Mouse (Mus musculus) kidney, adult 2 months (tissue): Measurements from ENCODE around the gene Cdk4.

Experiments used
- CTCF ChIP-seq: fragments of 200-500 bp; conservative IDR thresholded peaks from 2 replicates; pipeline ENCODE4 v1.5.1; 2011; ENCODE audit warnings: low read depth, mild to moderate bottlenecking, control low read depth, low read length, moderate library complexity, mixed read lengths; ENCODE audit not compliant: insufficient read depth, insufficient read length
- POLR2A ChIP-seq: fragments of 200-500 bp; IDR thresholded peaks from one replicate; pipeline ENCODE4 v1.6.1; 2011; ENCODE audit warnings: low read depth, low read length, control low read depth

DNA sequence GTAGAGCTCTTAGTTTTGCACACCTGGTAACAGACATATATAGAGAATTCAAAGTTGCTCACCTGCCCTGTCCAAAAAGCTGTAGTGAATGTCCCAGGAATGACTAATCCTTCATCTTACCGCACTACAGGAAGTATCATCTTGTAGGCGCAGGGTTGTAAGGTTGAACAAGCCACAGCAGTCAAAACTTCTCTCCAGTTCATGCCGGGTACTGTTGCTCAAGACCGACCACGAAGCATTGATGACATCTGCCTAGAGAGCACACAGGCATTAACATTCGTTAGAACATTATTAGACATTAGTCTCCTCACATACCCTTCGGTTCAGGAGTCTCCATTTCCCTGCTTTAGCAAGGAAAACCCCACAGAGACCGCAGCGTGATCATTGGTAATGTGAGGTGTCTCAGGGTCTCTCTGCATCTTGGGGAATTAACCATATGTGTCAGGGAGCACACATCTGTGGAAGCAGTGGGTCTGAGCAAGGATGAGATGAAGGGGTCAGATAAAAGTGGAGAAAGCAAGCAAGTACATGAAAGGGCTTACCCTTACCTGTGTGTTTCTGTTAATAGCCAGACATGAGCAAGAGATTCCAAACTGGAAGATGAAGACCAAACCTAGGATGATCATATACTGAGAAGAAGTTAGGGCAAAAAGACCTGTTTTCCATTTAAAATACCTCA is 5.2 kb downstream of the Cdk4 start:
- TF ChIP-seq CTCF (no peak), POLR2A (no peak)
